Mouse (Mus musculus) testis, adult 2 months (tissue): ENCODE results near the gene Slamf8. TPM values are rescaled to one million over a fixed set of nuclear protein-coding genes. Genes with fewer than 3 reads are reported as not detected.

Experiments
- H3K27ac ChIP-seq: fragments of 200-500 bp; 2 replicates; pipeline ENCODE4 v1.5.1; 2012; ENCODE audit warnings: low read depth, low read length; ENCODE audit not compliant: control insufficient read depth, insufficient read depth
- H3K27me3 ChIP-seq: fragments of 200-500 bp; 2 replicates; pipeline ENCODE4 v1.6.1; 2012; ENCODE audit warnings: mild to moderate bottlenecking, low read length, moderate library complexity; ENCODE audit not compliant: control insufficient read depth, insufficient read depth
- H3K36me3 ChIP-seq: fragments of 200-500 bp; 2 replicates; pipeline ENCODE4 v1.6.1; 2012; ENCODE audit warnings: mild to moderate bottlenecking, low read length; ENCODE audit not compliant: control insufficient read depth, insufficient read depth
- H3K4me1 ChIP-seq: fragments of 200-500 bp; 2 replicates; pipeline ENCODE4 v1.6.1; 2012; ENCODE audit warnings: low read length; ENCODE audit not compliant: control insufficient read depth, insufficient read depth
- H3K4me3 ChIP-seq: fragments of 200-500 bp; 2 replicates; pipeline ENCODE4 v1.5.1; 2012; ENCODE audit warnings: low read depth, mild to moderate bottlenecking, low read length, moderate library complexity, mixed read lengths; ENCODE audit not compliant: control insufficient read depth
- CTCF ChIP-seq: fragments of 200-500 bp; IDR thresholded peaks from 2 replicates; pipeline ENCODE4 v1.5.1; 2012; ENCODE audit warnings: low read depth, mild to moderate bottlenecking, inconsistent platforms, low read length, moderate library complexity; ENCODE audit not compliant: control insufficient read depth, insufficient read depth, insufficient replicate concordance
- POLR2A ChIP-seq: fragments of 200-500 bp; IDR thresholded peaks from 2 replicates; pipeline ENCODE4 v1.6.1; 2012; ENCODE audit warnings: low read depth, mild to moderate bottlenecking, inconsistent platforms, low read length, moderate library complexity; ENCODE audit not compliant: control insufficient read depth
- polyA plus RNA-seq: library from polyadenylated mRNA; depleted of rRNA; stranded (reverse); fragments of >200 nt; gene quantifications from 2 replicates; pipeline ENCODE4 v1.2.3, GENCODE M21; 2012

Slamf8 gene
- polyA plus RNA-seq, 1 experiment = not detected

GRCm38 (mm10) chr1:172594495-172594894 lies 4.1 kb upstream of the Slamf8 start:
- TF ChIP-seq POLR2A = no peak
- no peak for TF ChIP-seq CTCF
- Histone ChIP-seq H3K36me3 (no peaks in the 10 kb centered on the region), H3K27me3 (no peaks in the 10 kb centered on the region), H3K27ac (no peak overlapping the region), H3K4me3 (no peak overlapping the region), H3K4me1 (no peaks in the 10 kb centered on the region)

DNA sequence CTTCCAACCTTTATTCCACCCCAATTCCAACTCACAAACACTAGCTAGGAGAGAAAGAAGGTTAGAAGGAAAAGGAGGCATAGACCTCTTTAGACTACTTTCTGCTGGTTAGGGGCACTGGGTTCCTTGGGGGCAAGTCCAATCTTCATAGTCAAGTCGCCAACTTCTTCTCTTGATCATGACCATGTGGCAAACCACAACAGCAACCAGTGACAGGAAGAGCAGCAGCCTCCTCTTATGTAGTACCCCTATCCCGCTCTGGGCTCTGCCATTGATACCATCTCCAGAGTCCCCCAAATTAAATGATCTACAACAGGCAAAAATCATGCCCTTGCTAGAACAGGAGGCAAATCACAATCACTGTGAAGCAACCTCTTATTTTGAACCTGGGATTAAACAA lies 3.6 kb upstream of the Slamf8 start:
- no peak overlapping the region for H3K27ac ChIP-seq
- no peaks in the 10 kb centered on the region for H3K27me3 ChIP-seq
- TF ChIP-seq POLR2A (no peak), CTCF (no peak)
- H3K4me3 ChIP-seq = no peak overlapping the region
- no peaks in the 10 kb centered on the region for H3K36me3 ChIP-seq
- H3K4me1 ChIP-seq = no peaks in the 10 kb centered on the region

- TF ChIP-seq POLR2A (no peak), CTCF (no peak)
- Histone ChIP-seq H3K27me3 (no peaks in the 10 kb centered on the region), H3K4me1 (no peaks in the 10 kb centered on the region), H3K27ac (no peak overlapping the region), H3K4me3 (no peak overlapping the region), H3K36me3 (no peaks in the 10 kb centered on the region)
Observed at GRCm38 (mm10) chr1:172593321-172593720, 3.0 kb upstream of the Slamf8 start.

GRCm38 (mm10) chr1:172585612-172586567 lies 4.5 kb downstream of the Slamf8 start:
- H3K27ac ChIP-seq = no peak overlapping the region
- no peaks in the 10 kb centered on the region for H3K27me3 ChIP-seq
- no peak for TF ChIP-seq POLR2A
- TF ChIP-seq CTCF = no peak
- H3K36me3 ChIP-seq = no peaks in the 10 kb centered on the region
- H3K4me1 ChIP-seq = peaks cover 4% of the 10 kb centered on the region; the same call in 1 of the 2 replicates
- H3K4me3 ChIP-seq = no peak overlapping the region

- peaks cover 4% of the 10 kb centered on the region; the same call in 1 of the 2 replicates for H3K4me1 ChIP-seq
- TF ChIP-seq POLR2A = no peak
- no peak for TF ChIP-seq CTCF
- no peak overlapping the region for H3K4me3 ChIP-seq
- no peak overlapping the region for H3K27ac ChIP-seq
- H3K27me3 ChIP-seq = no peaks in the 10 kb centered on the region
- no peaks in the 10 kb centered on the region for H3K36me3 ChIP-seq
Observed at GRCm38 (mm10) chr1:172585026-172585425, 5.3 kb downstream of the Slamf8 start.

DNA sequence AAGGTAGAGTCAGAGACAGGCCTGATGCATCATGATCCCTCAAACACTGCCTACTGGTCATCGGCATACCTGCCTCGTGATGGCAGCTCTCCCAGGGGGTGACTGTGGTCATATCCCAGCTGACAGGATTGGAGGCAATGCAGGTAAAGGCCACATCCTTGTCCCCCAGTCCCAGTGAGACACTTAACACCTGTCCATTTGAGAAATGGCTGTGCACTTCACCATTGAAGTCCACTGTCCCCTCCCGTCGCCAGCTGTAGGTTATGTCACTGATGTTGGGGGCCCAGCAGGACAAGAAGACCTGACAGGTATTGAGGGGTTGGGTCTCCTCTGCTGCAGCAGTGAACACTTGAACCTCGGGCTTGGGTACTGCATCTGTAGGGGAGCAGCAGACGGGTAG lies 6.1 kb downstream of the Slamf8 start:
- Histone ChIP-seq H3K27ac (no peak overlapping the region), H3K4me1 (peaks cover 4% of the 10 kb centered on the region; the same call in 1 of the 2 replicates), H3K36me3 (no peaks in the 10 kb centered on the region), H3K4me3 (no peak overlapping the region), H3K27me3 (no peaks in the 10 kb centered on the region)
- no peak for TF ChIP-seq POLR2A
- TF ChIP-seq CTCF = no peak

DNA sequence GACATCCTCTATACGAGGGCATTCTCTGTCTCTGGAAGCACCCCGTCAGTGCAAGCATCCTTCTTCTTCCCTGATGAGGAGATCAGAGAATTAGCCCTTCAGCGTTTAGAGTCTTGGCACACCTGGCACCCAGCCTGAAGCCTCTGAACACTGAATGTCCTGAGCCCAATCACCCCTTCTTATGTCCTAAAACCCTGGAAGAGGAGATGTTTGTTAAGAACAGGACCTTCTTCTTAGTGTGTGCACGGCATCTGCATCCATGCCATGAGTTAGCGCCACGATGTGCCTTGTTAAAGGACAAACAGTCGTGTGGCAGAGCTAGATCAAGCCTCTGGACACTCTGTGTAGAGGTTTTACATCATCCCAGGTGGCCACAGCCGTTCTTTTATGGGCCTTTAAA lies 7.9 kb downstream of the Slamf8 start:
- TF ChIP-seq CTCF (no peak), POLR2A (no peak)
- Histone ChIP-seq H3K27ac (no peak overlapping the region), H3K4me1 (no peaks in the 10 kb centered on the region), H3K4me3 (no peak overlapping the region), H3K27me3 (no peaks in the 10 kb centered on the region), H3K36me3 (no peaks in the 10 kb centered on the region)
